Mouse (Mus musculus) liver, embryonic 13.5 days (tissue): ENCODE results near the gene Axin2. TPM values are rescaled to one million over a fixed set of nuclear protein-coding genes. Genes with fewer than 3 reads are reported as not detected.

Experiments used
- ATAC-seq: fragments of 200-750 bp; cut with Nextera tagmentation; 2 replicates; pipeline ENCODE4 v1.8.0; 2017; ENCODE audit warnings: low read depth, mild to moderate bottlenecking, moderate number of reproducible peaks, moderate library complexity
- DNase-seq: peaks from one replicate; pipeline ENCODE4 v3.0.0; 2022
- H3K27ac ChIP-seq: fragments of 300-500 bp; sonication (generic); 2 replicates; pipeline ENCODE4 v1.5.1; 2015; ENCODE audit warnings: moderate library complexity, mild to moderate bottlenecking, inconsistent platforms
- H3K27me3 ChIP-seq: fragments of 300-500 bp; sonication (generic); 2 replicates; pipeline ENCODE4 v1.6.1; 2015; ENCODE audit warnings: mild to moderate bottlenecking, inconsistent platforms
- H3K36me3 ChIP-seq: fragments of 300-500 bp; sonication (generic); 2 replicates; pipeline ENCODE4 v1.6.1; 2015; ENCODE audit warnings: mild to moderate bottlenecking, inconsistent platforms
- H3K4me1 ChIP-seq: fragments of 300-500 bp; sonication (generic); replicated peaks from 2 replicates; pipeline ENCODE4 v1.6.1; 2015; ENCODE audit warnings: inconsistent platforms
- H3K4me2 ChIP-seq: fragments of 300-500 bp; sonication (generic); 2 replicates; pipeline ENCODE4 v1.6.1; 2015; ENCODE audit warnings: inconsistent platforms, mild to moderate bottlenecking, moderate library complexity
- H3K4me3 ChIP-seq: fragments of 300-500 bp; sonication (generic); replicated peaks from 2 replicates; pipeline ENCODE4 v1.5.1; 2015; ENCODE audit warnings: mild to moderate bottlenecking, inconsistent platforms
- H3K9ac ChIP-seq: fragments of 300-500 bp; sonication (generic); 2 replicates; pipeline ENCODE4 v1.6.1; 2015; ENCODE audit warnings: mild to moderate bottlenecking, inconsistent platforms
- H3K9me3 ChIP-seq: fragments of 300-500 bp; sonication (generic); replicated peaks from 2 replicates; pipeline ENCODE4 v1.6.1; 2016; ENCODE audit warnings: inconsistent platforms
- WGBS: fragments of 180-500 bp; shearing (Covaris S2); methylation state at CpG from one replicate; pipeline ENCODE4 v1.1.7; 2015; ENCODE audit not compliant: insufficient replicate concordance; 5-methylcytosine and 5-hydroxymethylcytosine counted together
- polyA plus RNA-seq: library from polyadenylated mRNA; unstranded; fragments of >200 nt; fragmentation: Nextera tagmentation; extraction: Ambion mirVana; gene quantifications from 2 replicates; pipeline ENCODE4 v1.2.1, GENCODE M21; 2015

The Axin2 gene
- polyA plus RNA-seq, 1 experiment from 2014 or later: 0.43 TPM

DNA sequence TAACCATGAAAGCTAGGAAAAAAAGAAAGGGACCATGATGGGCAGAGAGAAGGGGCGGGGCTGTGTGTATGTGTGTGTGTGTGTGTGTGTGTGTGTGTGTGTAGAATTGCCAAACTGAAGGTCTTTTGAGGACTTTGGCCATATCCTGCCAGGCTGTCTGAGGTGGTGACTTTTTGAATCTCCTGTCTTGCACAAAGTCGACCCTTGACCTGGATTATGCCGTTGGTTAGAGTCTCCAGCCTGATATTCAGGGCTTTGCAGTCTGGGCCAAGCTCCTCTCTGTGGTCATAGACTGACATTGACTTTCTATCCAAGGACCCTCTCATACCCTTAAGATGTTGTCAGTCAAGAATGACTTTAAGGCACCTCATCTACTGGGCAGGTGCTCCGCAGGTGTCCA lies 35.8 kb downstream of the Axin2 start:
- WGBS: 69% methylated on average over 4 of the region's 4 CpGs
- Histone ChIP-seq H3K27ac (no peak overlapping the region), H3K4me3 (no peak overlapping the region), H3K27me3 (no peaks in the 10 kb centered on the region), H3K9me3 (no peaks in the 10 kb centered on the region), H3K4me2 (no peak overlapping the region), H3K36me3 (no peaks in the 10 kb centered on the region), H3K4me1 (no peaks in the 10 kb centered on the region), H3K9ac (no peak overlapping the region)
- ATAC-seq: no peak
- no peak for DNase-seq

DNA sequence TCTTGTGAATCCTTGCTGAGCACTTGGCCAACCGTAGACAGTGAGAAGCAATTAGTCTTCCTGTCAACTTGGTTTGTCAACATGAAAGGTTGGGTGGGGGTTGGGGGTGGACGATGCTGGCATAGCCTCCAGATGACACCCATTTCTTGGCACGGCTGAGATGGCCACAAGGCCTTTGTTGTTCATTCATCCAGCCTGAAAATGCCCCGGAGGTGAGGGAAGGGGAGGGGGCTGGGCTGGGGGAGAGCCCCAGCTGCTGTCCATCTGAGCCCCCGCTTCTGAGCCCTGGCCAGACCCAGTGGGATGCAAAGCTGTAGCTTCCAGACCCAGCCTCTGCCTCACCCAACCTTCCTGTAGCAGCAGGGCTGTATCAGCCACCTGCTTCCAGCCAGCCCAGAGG lies 38.2 kb downstream of the Axin2 start:
- Histone ChIP-seq H3K4me2 (no peak overlapping the region), H3K9me3 (no peaks in the 10 kb centered on the region), H3K4me3 (no peak overlapping the region), H3K27me3 (no peaks in the 10 kb centered on the region), H3K4me1 (no peaks in the 10 kb centered on the region), H3K36me3 (no peaks in the 10 kb centered on the region), H3K27ac (no peak overlapping the region), H3K9ac (no peak overlapping the region)
- DNase-seq (no peak), ATAC-seq (no peak)
- WGBS: 55% methylated on average over 5 of the region's 5 CpGs

GRCm38 (mm10) chr11:108959196-108959595 lies 39.0 kb downstream of the Axin2 start:
- 48% methylated on average over 5 of the region's 5 CpGs for WGBS
- DNase-seq (no peak), ATAC-seq (no peak)
- Histone ChIP-seq H3K4me3 (no peak overlapping the region), H3K27me3 (no peaks in the 10 kb centered on the region), H3K9me3 (no peaks in the 10 kb centered on the region), H3K4me1 (no peaks in the 10 kb centered on the region), H3K9ac (no peak overlapping the region), H3K27ac (no peak overlapping the region), H3K36me3 (no peaks in the 10 kb centered on the region), H3K4me2 (no peak overlapping the region)

GRCm38 (mm10) chr11:108961651-108962065 lies 41.5 kb downstream of the Axin2 start:
- H3K9ac ChIP-seq: no peak overlapping the region
- H3K4me1 ChIP-seq: no peaks in the 10 kb centered on the region
- 19% methylated on average over 11 of the region's 11 CpGs for WGBS
- no peaks in the 10 kb centered on the region for H3K27me3 ChIP-seq
- H3K27ac ChIP-seq: no peak overlapping the region
- no peak overlapping the region for H3K4me3 ChIP-seq
- DNase-seq: no peak
- no peaks in the 10 kb centered on the region for H3K9me3 ChIP-seq
- H3K4me2 ChIP-seq: no peak overlapping the region
- ATAC-seq: no peak
- no peaks in the 10 kb centered on the region for H3K36me3 ChIP-seq

- Histone ChIP-seq H3K4me3 (no peak overlapping the region), H3K27me3 (no peaks in the 10 kb centered on the region), H3K4me1 (no peaks in the 10 kb centered on the region), H3K9me3 (no peaks in the 10 kb centered on the region), H3K9ac (no peak overlapping the region), H3K36me3 (no peaks in the 10 kb centered on the region), H3K4me2 (no peak overlapping the region), H3K27ac (no peak overlapping the region)
- no peak for DNase-seq
- 62% methylated on average over 15 of the region's 15 CpGs for WGBS
- no peak for ATAC-seq
Observed at GRCm38 (mm10) chr11:108963476-108964232, 43.5 kb downstream of the Axin2 start.

DNA sequence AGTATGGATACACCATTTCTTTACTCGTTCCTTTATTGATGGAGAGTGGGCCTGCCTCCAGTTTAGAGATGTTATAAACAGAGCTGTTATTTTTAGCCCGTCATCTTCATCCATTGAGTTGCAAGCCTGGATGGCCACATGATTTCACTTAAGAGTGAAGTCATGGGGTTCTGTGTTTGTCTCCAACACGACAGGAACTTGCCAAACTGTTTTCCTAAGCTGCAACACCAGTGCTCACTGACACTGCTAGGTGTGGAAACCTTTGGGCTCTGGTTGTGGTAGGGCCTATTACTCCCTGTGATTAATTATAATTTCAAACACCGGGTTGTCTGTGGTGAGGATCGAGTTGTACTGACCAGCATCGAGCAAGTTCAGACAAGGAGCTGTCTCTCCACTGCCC lies 45.6 kb downstream of the Axin2 start:
- DNase-seq: no peak
- ATAC-seq: no peak
- H3K27me3 ChIP-seq: no peaks in the 10 kb centered on the region
- no peaks in the 10 kb centered on the region for H3K9me3 ChIP-seq
- H3K27ac ChIP-seq: no peak overlapping the region
- no peaks in the 10 kb centered on the region for H3K36me3 ChIP-seq
- H3K4me1 ChIP-seq: no peaks in the 10 kb centered on the region
- no peak overlapping the region for H3K4me2 ChIP-seq
- 51% methylated on average over 6 of the region's 6 CpGs for WGBS
- H3K4me3 ChIP-seq: no peak overlapping the region
- H3K9ac ChIP-seq: no peak overlapping the region

DNA sequence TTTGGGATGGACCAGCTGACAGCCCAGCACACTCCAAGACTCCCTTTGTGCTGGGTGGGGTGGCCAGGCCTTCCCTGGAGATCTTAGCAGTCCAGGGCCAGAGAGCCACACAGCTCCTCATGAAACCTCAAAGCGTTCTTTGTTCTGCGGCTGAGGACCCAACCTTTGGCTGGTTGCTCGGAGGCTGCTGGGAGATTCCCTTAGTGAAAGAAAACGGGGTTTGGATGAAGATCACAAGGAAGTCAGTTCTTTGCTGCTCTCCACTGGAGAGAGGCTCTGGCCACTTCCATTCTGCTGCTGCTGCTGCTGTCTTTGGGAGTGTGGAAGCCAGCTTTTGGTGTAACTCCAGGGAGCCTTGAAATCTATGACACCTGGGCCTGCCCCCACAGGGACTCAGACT lies 53.3 kb downstream of the Axin2 start:
- Histone ChIP-seq H3K4me2 (no peak overlapping the region), H3K9ac (no peak overlapping the region), H3K27ac (no peak overlapping the region), H3K4me1 (no peaks in the 10 kb centered on the region), H3K4me3 (no peak overlapping the region), H3K36me3 (no peaks in the 10 kb centered on the region), H3K27me3 (no peaks in the 10 kb centered on the region), H3K9me3 (no peaks in the 10 kb centered on the region)
- 58% methylated on average over 4 of the region's 4 CpGs for WGBS
- ATAC-seq (no peak), DNase-seq (no peak)

DNA sequence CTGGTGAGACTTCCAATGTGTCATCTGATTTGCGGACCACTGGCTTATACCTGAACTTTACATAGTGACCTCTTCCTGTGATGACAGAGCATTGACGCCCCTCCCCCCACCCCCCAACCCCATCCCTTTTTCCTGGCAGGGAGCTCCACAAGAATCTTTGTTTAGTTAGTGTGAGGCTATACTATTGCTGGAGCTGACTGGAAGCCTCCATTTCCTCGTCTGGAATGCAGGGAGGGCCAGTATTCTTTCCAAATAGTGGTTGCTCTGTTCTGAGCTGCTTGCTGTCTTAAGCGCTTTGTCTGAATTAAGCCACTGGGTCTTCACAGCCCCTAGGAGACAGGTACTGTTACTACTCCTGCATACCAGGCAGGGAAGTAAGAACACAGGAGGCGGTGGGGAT lies 53.7 kb downstream of the Axin2 start:
- Histone ChIP-seq H3K9me3 (no peaks in the 10 kb centered on the region), H3K36me3 (no peaks in the 10 kb centered on the region), H3K4me3 (no peak overlapping the region), H3K27ac (no peak overlapping the region), H3K4me2 (no peak overlapping the region), H3K27me3 (no peaks in the 10 kb centered on the region), H3K9ac (no peak overlapping the region), H3K4me1 (no peaks in the 10 kb centered on the region)
- no peak for DNase-seq
- 41% methylated on average over 5 of the region's 5 CpGs for WGBS
- ATAC-seq: no peak

- 33% methylated on average over 11 of the region's 11 CpGs for WGBS
- no peak for DNase-seq
- no peak for ATAC-seq
- H3K27me3 ChIP-seq: no peaks in the 10 kb centered on the region
- H3K9ac ChIP-seq: no peak overlapping the region
- no peaks in the 10 kb centered on the region for H3K9me3 ChIP-seq
- no peak overlapping the region for H3K4me2 ChIP-seq
- H3K4me3 ChIP-seq: no peak overlapping the region
- H3K27ac ChIP-seq: no peak overlapping the region
- no peaks in the 10 kb centered on the region for H3K4me1 ChIP-seq
- H3K36me3 ChIP-seq: no peaks in the 10 kb centered on the region
Observed at GRCm38 (mm10) chr11:108975583-108975982, 55.4 kb downstream of the Axin2 start.

- Histone ChIP-seq H3K9ac (no peak overlapping the region), H3K27ac (no peak overlapping the region), H3K9me3 (no peaks in the 10 kb centered on the region), H3K36me3 (no peaks in the 10 kb centered on the region), H3K4me1 (no peaks in the 10 kb centered on the region), H3K27me3 (no peaks in the 10 kb centered on the region), H3K4me3 (no peak overlapping the region), H3K4me2 (no peak overlapping the region)
- no peak for ATAC-seq
- no peak for DNase-seq
- WGBS: 69% methylated on average over 12 of the region's 12 CpGs
Observed at GRCm38 (mm10) chr11:108980530-108980929, 60.4 kb downstream of the Axin2 start.

DNA sequence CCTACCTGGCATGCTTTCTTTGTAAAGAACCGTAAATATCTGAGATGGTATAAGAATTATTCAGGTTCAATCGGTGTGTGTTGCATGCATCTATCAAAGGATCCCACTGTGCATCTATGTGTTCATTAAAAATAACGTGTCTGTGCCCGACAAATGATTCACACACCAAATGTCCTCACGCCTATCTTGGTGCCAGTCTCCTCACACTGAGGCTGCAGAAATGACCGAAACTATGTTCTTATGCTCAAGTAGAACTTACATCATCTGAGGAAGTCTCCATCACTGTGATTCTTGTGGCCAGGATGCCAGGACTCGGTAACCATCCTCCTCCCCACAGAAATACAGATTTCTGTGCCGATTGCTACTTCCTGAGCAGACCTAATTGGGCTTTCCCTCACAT lies 60.9 kb downstream of the Axin2 start:
- H3K4me3 ChIP-seq: no peak overlapping the region
- H3K9ac ChIP-seq: no peak overlapping the region
- H3K4me2 ChIP-seq: no peak overlapping the region
- H3K36me3 ChIP-seq: no peaks in the 10 kb centered on the region
- no peaks in the 10 kb centered on the region for H3K9me3 ChIP-seq
- H3K27ac ChIP-seq: no peak overlapping the region
- ATAC-seq (no peak), DNase-seq (no peak)
- no peaks in the 10 kb centered on the region for H3K27me3 ChIP-seq
- H3K4me1 ChIP-seq: no peaks in the 10 kb centered on the region
- whole genome bisulfite sequencing: 64% methylated on average over 8 of the region's 8 CpGs

GRCm38 (mm10) chr11:108983409-108984064 lies 63.4 kb downstream of the Axin2 start:
- Histone ChIP-seq H3K9ac (no peak overlapping the region), H3K9me3 (no peaks in the 10 kb centered on the region), H3K27ac (no peak overlapping the region), H3K27me3 (no peaks in the 10 kb centered on the region), H3K4me2 (no peak overlapping the region), H3K4me3 (no peak overlapping the region), H3K36me3 (no peaks in the 10 kb centered on the region), H3K4me1 (no peaks in the 10 kb centered on the region)
- ATAC-seq: no peak
- 62% methylated on average over 7 of the region's 7 CpGs for WGBS
- no peak for DNase-seq
